Mouse (Mus musculus) inflammation-experienced regulatory T-cells, adult 6 months (primary cell): ENCODE measurements around the gene Zfp280c. TPM values are rescaled to one million over a fixed set of nuclear protein-coding genes. Genes with fewer than 3 reads are reported as not detected.

Experiments used
- polyA plus RNA-seq, 3 experiments: library from polyadenylated mRNA; unstranded; fragments of 100-300 nt; shearing (Covaris generic); gene quantifications; one replicate each; pipeline ENCODE4 v1.2.1; 2017

Gene Zfp280c
- polyA plus RNA-seq, 3 experiments from 2014 or later, result 20.0 to 22.3 (median 20.1) TPM

Other genes starting within 250 kb of the Zfp280c start
- gene Elf4, start 131.4 kb downstream of the Zfp280c start, polyA plus RNA-seq, result 10 to 100 TPM; 26.8 to 32.6 (median 28.2) TPM
- gene Aifm1, start 80.9 kb downstream of the Zfp280c start, polyA plus RNA-seq, result 10 to 100 TPM; 28.1 to 40.4 (median 33.4) TPM
- 1 to 10 TPM in 1 of 3 experiments, under 1 TPM in 2; 0.52 to 1.6 (median 0.68) TPM for gene Rab33a, start 75.2 kb downstream of the Zfp280c start, polyA plus RNA-seq
- 10 to 100 TPM; 11.0 to 18.0 (median 11.0) TPM for gene Slc25a14, start 28.9 kb upstream of the Zfp280c start, polyA plus RNA-seq
- gene Gpr119, start 80.0 kb upstream of the Zfp280c start, polyA plus RNA-seq, result not detected
- gene Rbmx2, start 100.5 kb upstream of the Zfp280c start, polyA plus RNA-seq, result 10 to 100 TPM; 13.1 to 21.8 (median 21.7) TPM